8 mouse cellular contexts compared by ENCODE assay signal in genomic region chr16:34958667-34959066, GRCm38 (mm10).
DNase-seq lines count a peak whose midpoint lies in the region; ATAC-seq and TF ChIP-seq lines count a peak whose summit lies in the region.

No protein-coding gene starts in this region.

- TF ChIP-seq POLR2A in liver, adult 2 months (IDR thresholded peaks at IDR 0.05; ENCODE audit: extremely low read depth, insufficient read depth, low read length): no peak
- TF ChIP-seq POLR2A in thymus, adult 2 months (IDR thresholded peaks at IDR 0.05; ENCODE audit: control insufficient read depth, extremely low read depth, insufficient read depth, low read length, poor library complexity): no peak

- H3K36me3 ChIP-seq in midbrain, embryonic 14.5 days (ENCODE audit: control insufficient read depth, insufficient read depth, low read length): no peaks in the 10 kb centered on the region
- no peaks in the 10 kb centered on the region for H3K36me3 ChIP-seq in midbrain, embryonic 15.5 days (replicated peaks)
- H3K36me3 ChIP-seq in hindbrain, embryonic 14.5 days (replicated peaks; ENCODE audit: control insufficient read depth, insufficient read depth): no peaks in the 10 kb centered on the region
- H3K36me3 ChIP-seq in liver, adult 2 months (ENCODE audit: control insufficient read depth, insufficient read depth, low read length): peaks cover 6% of the 10 kb centered on the region; the same call in 1 of the 2 replicates
- no peaks in the 10 kb centered on the region for H3K36me3 ChIP-seq in thymus, adult 2 months (ENCODE audit: control insufficient read depth, insufficient read depth, low read length)

- no peak for TF ChIP-seq CTCF in liver, adult 2 months (IDR thresholded peaks at IDR 0.05; ENCODE audit: low read depth, low read length)
- TF ChIP-seq CTCF in thymus, adult 2 months (IDR thresholded peaks at IDR 0.05; ENCODE audit: borderline replicate concordance, control insufficient read depth, extremely low read depth, insufficient read depth, low read length, poor library complexity): no peak

- DNase-seq in midbrain, embryonic 14.5 days: peak; percentile 70
- peak; percentile 55 for DNase-seq in gastrocnemius, adult 18-20 months (ENCODE audit: low spot score)
- peak; percentile 44 for DNase-seq in hindbrain, embryonic 14.5 days (ENCODE audit: low spot score)
- DNase-seq in liver, adult 2 months (ENCODE audit: extremely low read depth, low read depth, low spot score): peak; percentile 96
- peak; percentile 72 for DNase-seq in skeletal muscle tissue, adult 2 months (ENCODE audit: low read depth, low spot score)
- no peak for DNase-seq in thymus, adult 2 months
- DNase-seq in layer of hippocampus, postnatal 25 days (ENCODE audit: extremely low spot score in 1 of 2, low spot score in 1 of 2): no peak

- H3K9me3 ChIP-seq in midbrain, embryonic 14.5 days (ENCODE audit: control insufficient read depth, low read length): peaks cover 3% of the 10 kb centered on the region; the same call in 1 of the 2 replicates
- H3K9me3 ChIP-seq in midbrain, embryonic 15.5 days: no peaks in the 10 kb centered on the region
- no peaks in the 10 kb centered on the region for H3K9me3 ChIP-seq in hindbrain, embryonic 14.5 days (ENCODE audit: control insufficient read depth, low read length)

- H3K4me2 ChIP-seq in midbrain, embryonic 14.5 days (ENCODE audit: low read length): no peak overlapping the region
- no peak overlapping the region for H3K4me2 ChIP-seq in midbrain, embryonic 15.5 days
- H3K4me2 ChIP-seq in hindbrain, embryonic 14.5 days (replicated peaks): no peak overlapping the region

- H3K79me2 ChIP-seq in liver, adult 2 months (ENCODE audit: control insufficient read depth, insufficient read depth, low read length): no peaks in the 10 kb centered on the region

- H3K27ac ChIP-seq in midbrain, embryonic 14.5 days (replicated peaks; ENCODE audit: low read depth, low read length): no peak overlapping the region
- H3K27ac ChIP-seq in midbrain, embryonic 15.5 days: no peak overlapping the region
- H3K27ac ChIP-seq in hindbrain, embryonic 14.5 days: no peak overlapping the region
- H3K27ac ChIP-seq in liver, adult 2 months (replicated peaks; ENCODE audit: insufficient read depth, low read depth, low read length): peak overlapping the region; percentile 30; the same call in 1 of the 2 replicates
- no peak overlapping the region for H3K27ac ChIP-seq in thymus, adult 2 months (ENCODE audit: control insufficient read depth, insufficient read depth, low read length)

- no peak overlapping the region for H3K4me3 ChIP-seq in midbrain, embryonic 14.5 days (replicated peaks; ENCODE audit: low read depth, low read length)
- no peak overlapping the region for H3K4me3 ChIP-seq in midbrain, embryonic 15.5 days
- H3K4me3 ChIP-seq in hindbrain, embryonic 14.5 days (replicated peaks; ENCODE audit: low read length): no peak overlapping the region
- H3K4me3 ChIP-seq in liver, adult 2 months (ENCODE audit: insufficient read depth, low read depth, low read length): no peak overlapping the region
- H3K4me3 ChIP-seq in thymus, adult 2 months (ENCODE audit: control insufficient read depth, insufficient read depth, low read length): no peak overlapping the region

- WGBS in midbrain, embryonic 14.5 days: 47% methylated on average over 9 of the region's 9 CpGs
- 41% methylated on average over 9 of the region's 9 CpGs for WGBS in midbrain, embryonic 15.5 days
- WGBS in hindbrain, embryonic 14.5 days: 32% methylated on average over 9 of the region's 9 CpGs
- WGBS in liver, adult 2 months: 5% methylated on average over 9 of the region's 9 CpGs
- 45% methylated on average over 9 of the region's 9 CpGs for WGBS in thymus, adult 2 months

- H3K9ac ChIP-seq in midbrain, embryonic 14.5 days (replicated peaks; ENCODE audit: low read length): no peak overlapping the region
- no peak overlapping the region for H3K9ac ChIP-seq in midbrain, embryonic 15.5 days
- H3K9ac ChIP-seq in hindbrain, embryonic 14.5 days: no peak overlapping the region
- no peak overlapping the region for H3K9ac ChIP-seq in liver, adult 2 months (ENCODE audit: low read depth, low read length)

- H3K4me1 ChIP-seq in midbrain, embryonic 14.5 days (ENCODE audit: control insufficient read depth, insufficient read depth, low read length): 0 out of 2 replicates have a peak, but pooled peaks cover 12% of the 10 kb centered on the region
- H3K4me1 ChIP-seq in midbrain, embryonic 15.5 days: peaks cover 7% of the 10 kb centered on the region
- peaks cover 8% of the 10 kb centered on the region; the same call in 1 of the 2 replicates for H3K4me1 ChIP-seq in hindbrain, embryonic 14.5 days (replicated peaks; ENCODE audit: control insufficient read depth, insufficient read depth, low read length)
- H3K4me1 ChIP-seq in liver, adult 2 months (ENCODE audit: control insufficient read depth, insufficient read depth, low read length): peaks cover 24% of the 10 kb centered on the region
- no peaks in the 10 kb centered on the region for H3K4me1 ChIP-seq in thymus, adult 2 months (replicated peaks; ENCODE audit: control insufficient read depth, insufficient read depth, low read length)

- H3K27me3 ChIP-seq in midbrain, embryonic 14.5 days (ENCODE audit: control insufficient read depth, insufficient read depth, low read length): no peaks in the 10 kb centered on the region
- no peaks in the 10 kb centered on the region for H3K27me3 ChIP-seq in midbrain, embryonic 15.5 days (replicated peaks)
- no peaks in the 10 kb centered on the region for H3K27me3 ChIP-seq in hindbrain, embryonic 14.5 days (ENCODE audit: control insufficient read depth, insufficient read depth, low read length)
- no peaks in the 10 kb centered on the region for H3K27me3 ChIP-seq in liver, adult 2 months (ENCODE audit: control insufficient read depth, insufficient read depth, low read length)
- no peaks in the 10 kb centered on the region for H3K27me3 ChIP-seq in thymus, adult 2 months (ENCODE audit: control insufficient read depth, insufficient read depth, low read length)

- ATAC-seq in midbrain, embryonic 14.5 days (ENCODE audit: low FRiP score, low TSS enrichment): no peak
- no peak for ATAC-seq in midbrain, embryonic 15.5 days (replicated peaks)
- no peak for ATAC-seq in hindbrain, embryonic 14.5 days (ENCODE audit: low FRiP score)

Comparison
In these comparisons a context has a peak if more than half of its experiments do, and no peak if none do; other contexts are left out.
1. DNase-seq: peak in midbrain, embryonic 14.5 days (single experiment), gastrocnemius, adult 18-20 months (single experiment), hindbrain, embryonic 14.5 days (single experiment), liver, adult 2 months (single experiment) and skeletal muscle tissue, adult 2 months (single experiment); none in thymus, adult 2 months (single experiment) and layer of hippocampus, postnatal 25 days (0 of 2).